Mouse (Mus musculus) CH12.LX (cell line): ENCODE results near the gene Sik3.

Experiments
- BHLHE40 ChIP-seq: IDR thresholded peaks from 2 replicates; pipeline ENCODE4 v1.6.1; 2011; ENCODE audit warnings: mild to moderate bottlenecking, low read depth, low read length, improper control_type of control experiment
- CHD1 ChIP-seq: IDR thresholded peaks from 2 replicates; pipeline ENCODE4 v1.6.1; 2012; ENCODE audit warnings: low read depth, low read length, improper control_type of control experiment, inconsistent platforms
- CTCF ChIP-seq, 2 experiments: IDR thresholded peaks in 1 of 2; conservative IDR thresholded peaks in 1 of 2; 2 replicates each; pipeline ENCODE4 v1.5.1; 2011 to 2012; ENCODE audit warnings: low read depth in 2 of 2, low read length in 2 of 2, improper control_type of control experiment in 1 of 2, inconsistent platforms in 1 of 2, mild to moderate bottlenecking in 1 of 2, moderate library complexity in 1 of 2
- ELF1 ChIP-seq: IDR thresholded peaks from 2 replicates; pipeline ENCODE4 v1.6.1; 2014; ENCODE audit warnings: low read depth, mild to moderate bottlenecking, inconsistent platforms, low read length, improper control_type of control experiment
- HCFC1 ChIP-seq: IDR thresholded peaks from 2 replicates; pipeline ENCODE4 v1.6.1; 2012; ENCODE audit warnings: low read depth, mild to moderate bottlenecking, inconsistent platforms, low read length, improper control_type of control experiment
- KAT2A ChIP-seq: IDR thresholded peaks from 2 replicates; pipeline ENCODE4 v1.6.1; 2012; ENCODE audit warnings: low read length, improper control_type of control experiment, inconsistent platforms; ENCODE audit not compliant: insufficient replicate concordance
- MAX ChIP-seq: IDR thresholded peaks from 2 replicates; pipeline ENCODE4 v1.6.1; 2011; ENCODE audit warnings: low read length, improper control_type of control experiment
- MYC ChIP-seq: IDR thresholded peaks from 2 replicates; pipeline ENCODE4 v1.6.1; 2011; ENCODE audit warnings: low read depth, mild to moderate bottlenecking, improper control_type of control experiment, low read length
- POLR2A ChIP-seq: IDR thresholded peaks from 2 replicates; pipeline ENCODE4 v1.6.1; 2011; ENCODE audit warnings: low read depth, mild to moderate bottlenecking, improper control_type of control experiment, low read length
- POLR2AphosphoS2 ChIP-seq: IDR thresholded peaks from 2 replicates; pipeline ENCODE4 v1.6.1; 2011; ENCODE audit warnings: low read depth, low read length, improper control_type of control experiment
- UBTF ChIP-seq: IDR thresholded peaks from 2 replicates; pipeline ENCODE4 v1.6.1; 2012; ENCODE audit warnings: low read depth, mild to moderate bottlenecking, inconsistent platforms, low read length, improper control_type of control experiment, moderate library complexity
- ZC3H11A ChIP-seq: IDR thresholded peaks from 2 replicates; pipeline ENCODE4 v1.6.1; 2012; ENCODE audit warnings: low read depth, mild to moderate bottlenecking, inconsistent platforms, low read length, improper control_type of control experiment
- ZNF384 ChIP-seq: IDR thresholded peaks from 2 replicates; pipeline ENCODE4 v1.6.1; 2012; ENCODE audit warnings: low read depth, low read length, improper control_type of control experiment, inconsistent platforms

GRCm38 (mm10) chr9:46053014-46053666 is 40.5 kb downstream of the Sik3 start:
- TF ChIP-seq CHD1: no peak
- no peak for TF ChIP-seq UBTF
- no peak for TF ChIP-seq BHLHE40
- no peak for TF ChIP-seq ELF1
- TF ChIP-seq HCFC1: no peak
- TF ChIP-seq POLR2A: no peak
- TF ChIP-seq POLR2AphosphoS2: no peak
- TF ChIP-seq MYC: no peak
- TF ChIP-seq ZC3H11A: no peak
- TF ChIP-seq CTCF (conservative IDR thresholded peaks at IDR 0.05 in 1 of 2, IDR thresholded peaks at IDR 0.05 in 1 of 2; ENCODE audit: low read depth in 2 of 2, low read length in 2 of 2): no peak
- TF ChIP-seq KAT2A: no peak
- no peak for TF ChIP-seq MAX
- TF ChIP-seq ZNF384: no peak
